Mouse (Mus musculus): ENCODE results near the gene Slc35e3. TPM values are rescaled to one million over a fixed set of nuclear protein-coding genes. Genes with fewer than 3 reads are reported as not detected.

Slc35e3 gene
- polyA plus RNA-seq, 1 experiment from 2014 or later = 2.5 TPM

- Histone ChIP-seq H3K27ac (ENCODE audit: low read length) (no peak overlapping the region), H3K36me3 (ENCODE audit: control insufficient read depth, insufficient read depth) (peaks cover 52% of the 10 kb centered on the region), H3K9me3 (replicated peaks; ENCODE audit: control insufficient read depth, low read length) (no peaks in the 10 kb centered on the region), H3K4me1 (ENCODE audit: control insufficient read depth, low read depth, low read length) (no peaks in the 10 kb centered on the region), H3K9ac (ENCODE audit: low read depth, low read length) (no peak overlapping the region), H3K27me3 (ENCODE audit: control insufficient read depth, insufficient read depth, low read depth, low read length) (no peaks in the 10 kb centered on the region), H3K4me3 (ENCODE audit: low read depth, low read length) (no peak overlapping the region), H3K4me2 (ENCODE audit: low read depth, low read length) (no peak overlapping the region)
- no peak for ATAC-seq (ENCODE audit: low read depth)
- 83% methylated on average over 8 of the region's 8 CpGs for WGBS (ENCODE audit: insufficient replicate concordance)
These were observed 7.8 kb upstream of the Slc35e3 start for GRCm38 (mm10) chr10:117753711-117754608.

GRCm38 (mm10) chr10:117752851-117753647 is 6.9 kb upstream of the Slc35e3 start:
- Histone ChIP-seq H3K27ac (ENCODE audit: low read length) (no peak overlapping the region), H3K4me2 (ENCODE audit: low read depth, low read length) (no peak overlapping the region), H3K9me3 (replicated peaks; ENCODE audit: control insufficient read depth, low read length) (no peaks in the 10 kb centered on the region), H3K4me3 (ENCODE audit: low read depth, low read length) (no peak overlapping the region), H3K36me3 (ENCODE audit: control insufficient read depth, insufficient read depth) (peaks cover 47% of the 10 kb centered on the region), H3K4me1 (ENCODE audit: control insufficient read depth, low read depth, low read length) (no peaks in the 10 kb centered on the region), H3K27me3 (ENCODE audit: control insufficient read depth, insufficient read depth, low read depth, low read length) (no peaks in the 10 kb centered on the region), H3K9ac (ENCODE audit: low read depth, low read length) (no peak overlapping the region)
- ATAC-seq (ENCODE audit: low read depth) = no peak
- 86% methylated on average over 5 of the region's 5 CpGs for WGBS (ENCODE audit: insufficient replicate concordance)

GRCm38 (mm10) chr10:117752304-117752821 is 6.2 kb upstream of the Slc35e3 start:
- no peak for ATAC-seq (ENCODE audit: low read depth)
- Histone ChIP-seq H3K4me3 (ENCODE audit: low read depth, low read length) (no peak overlapping the region), H3K36me3 (ENCODE audit: control insufficient read depth, insufficient read depth) (peaks cover 40% of the 10 kb centered on the region), H3K27ac (ENCODE audit: low read length) (no peak overlapping the region), H3K4me1 (ENCODE audit: control insufficient read depth, low read depth, low read length) (peaks cover 3% of the 10 kb centered on the region; the same call in 1 of the 2 replicates), H3K9me3 (replicated peaks; ENCODE audit: control insufficient read depth, low read length) (no peaks in the 10 kb centered on the region), H3K27me3 (ENCODE audit: control insufficient read depth, insufficient read depth, low read depth, low read length) (no peaks in the 10 kb centered on the region), H3K4me2 (ENCODE audit: low read depth, low read length) (no peak overlapping the region), H3K9ac (ENCODE audit: low read depth, low read length) (no peak overlapping the region)
- WGBS (ENCODE audit: insufficient replicate concordance) = 94% methylated on average over 7 of the region's 7 CpGs

- peaks cover 35% of the 10 kb centered on the region for H3K36me3 ChIP-seq (ENCODE audit: control insufficient read depth, insufficient read depth)
- peaks cover 3% of the 10 kb centered on the region; the same call in 1 of the 2 replicates for H3K4me1 ChIP-seq (ENCODE audit: control insufficient read depth, low read depth, low read length)
- H3K9me3 ChIP-seq (replicated peaks; ENCODE audit: control insufficient read depth, low read length) = no peaks in the 10 kb centered on the region
- H3K27ac ChIP-seq (ENCODE audit: low read length) = no peak overlapping the region
- WGBS (ENCODE audit: insufficient replicate concordance) = 86% methylated on average over 6 of the region's 6 CpGs
- no peak overlapping the region for H3K9ac ChIP-seq (ENCODE audit: low read depth, low read length)
- ATAC-seq (ENCODE audit: low read depth) = no peak
- H3K4me3 ChIP-seq (ENCODE audit: low read depth, low read length) = no peak overlapping the region
- no peaks in the 10 kb centered on the region for H3K27me3 ChIP-seq (ENCODE audit: control insufficient read depth, insufficient read depth, low read depth, low read length)
- H3K4me2 ChIP-seq (ENCODE audit: low read depth, low read length) = no peak overlapping the region
These were observed 5.6 kb upstream of the Slc35e3 start for GRCm38 (mm10) chr10:117751744-117752143.

GRCm38 (mm10) chr10:117751282-117751610 is 5.1 kb upstream of the Slc35e3 start:
- no peak overlapping the region for H3K9ac ChIP-seq (ENCODE audit: low read depth, low read length)
- whole genome bisulfite sequencing (ENCODE audit: insufficient replicate concordance) = 90% methylated on average over 14 of the region's 14 CpGs
- H3K36me3 ChIP-seq (ENCODE audit: control insufficient read depth, insufficient read depth) = peaks cover 31% of the 10 kb centered on the region
- H3K4me3 ChIP-seq (ENCODE audit: low read depth, low read length) = no peak overlapping the region
- no peak for ATAC-seq (ENCODE audit: low read depth)
- no peaks in the 10 kb centered on the region for H3K9me3 ChIP-seq (replicated peaks; ENCODE audit: control insufficient read depth, low read length)
- H3K4me2 ChIP-seq (ENCODE audit: low read depth, low read length) = no peak overlapping the region
- peaks cover 3% of the 10 kb centered on the region; the same call in 1 of the 2 replicates for H3K4me1 ChIP-seq (ENCODE audit: control insufficient read depth, low read depth, low read length)
- no peak overlapping the region for H3K27ac ChIP-seq (ENCODE audit: low read length)
- no peaks in the 10 kb centered on the region for H3K27me3 ChIP-seq (ENCODE audit: control insufficient read depth, insufficient read depth, low read depth, low read length)

GRCm38 (mm10) chr10:117750529-117751281 is 4.5 kb upstream of the Slc35e3 start:
- no peaks in the 10 kb centered on the region for H3K27me3 ChIP-seq (ENCODE audit: control insufficient read depth, insufficient read depth, low read depth, low read length)
- H3K4me2 ChIP-seq (ENCODE audit: low read depth, low read length) = no peak overlapping the region
- H3K4me1 ChIP-seq (ENCODE audit: control insufficient read depth, low read depth, low read length) = peaks cover 3% of the 10 kb centered on the region; the same call in 1 of the 2 replicates
- no peaks in the 10 kb centered on the region for H3K9me3 ChIP-seq (replicated peaks; ENCODE audit: control insufficient read depth, low read length)
- peaks cover 29% of the 10 kb centered on the region for H3K36me3 ChIP-seq (ENCODE audit: control insufficient read depth, insufficient read depth)
- 91% methylated on average over 5 of the region's 5 CpGs for WGBS (ENCODE audit: insufficient replicate concordance)
- no peak overlapping the region for H3K27ac ChIP-seq (ENCODE audit: low read length)
- H3K4me3 ChIP-seq (ENCODE audit: low read depth, low read length) = no peak overlapping the region
- no peak overlapping the region for H3K9ac ChIP-seq (ENCODE audit: low read depth, low read length)
- ATAC-seq (ENCODE audit: low read depth) = no peak

- no peak for ATAC-seq (ENCODE audit: low read depth)
- no peak overlapping the region for H3K9ac ChIP-seq (ENCODE audit: low read depth, low read length)
- no peaks in the 10 kb centered on the region for H3K9me3 ChIP-seq (replicated peaks; ENCODE audit: control insufficient read depth, low read length)
- H3K4me3 ChIP-seq (ENCODE audit: low read depth, low read length) = no peak overlapping the region
- 87% methylated on average over 14 of the region's 14 CpGs for WGBS (ENCODE audit: insufficient replicate concordance)
- peaks cover 29% of the 10 kb centered on the region for H3K36me3 ChIP-seq (ENCODE audit: control insufficient read depth, insufficient read depth)
- no peak overlapping the region for H3K4me2 ChIP-seq (ENCODE audit: low read depth, low read length)
- peaks cover 7% of the 10 kb centered on the region for H3K4me1 ChIP-seq (ENCODE audit: control insufficient read depth, low read depth, low read length)
- no peaks in the 10 kb centered on the region for H3K27me3 ChIP-seq (ENCODE audit: control insufficient read depth, insufficient read depth, low read depth, low read length)
- H3K27ac ChIP-seq (ENCODE audit: low read length) = no peak overlapping the region
These were observed 3.7 kb upstream of the Slc35e3 start for GRCm38 (mm10) chr10:117749787-117750343.

- 86% methylated on average over 10 of the region's 10 CpGs for WGBS (ENCODE audit: insufficient replicate concordance)
- peaks cover 29% of the 10 kb centered on the region for H3K36me3 ChIP-seq (ENCODE audit: control insufficient read depth, insufficient read depth)
These were observed 3.0 kb upstream of the Slc35e3 start for GRCm38 (mm10) chr10:117749050-117749686.

More at GRCm38 (mm10) chr10:117749050-117749686, 3.0 kb upstream of the Slc35e3 start:
- Histone ChIP-seq H3K27me3 (ENCODE audit: control insufficient read depth, insufficient read depth, low read depth, low read length) (no peaks in the 10 kb centered on the region), H3K9me3 (replicated peaks; ENCODE audit: control insufficient read depth, low read length) (no peaks in the 10 kb centered on the region), H3K4me3 (ENCODE audit: low read depth, low read length) (no peak overlapping the region), H3K9ac (ENCODE audit: low read depth, low read length) (no peak overlapping the region), H3K27ac (ENCODE audit: low read length) (no peak overlapping the region), H3K4me1 (ENCODE audit: control insufficient read depth, low read depth, low read length) (peaks cover 7% of the 10 kb centered on the region), H3K4me2 (ENCODE audit: low read depth, low read length) (no peak overlapping the region)
- ATAC-seq (ENCODE audit: low read depth) = no peak
